Mouse (Mus musculus): Measurements from ENCODE around the gene Actb. TPM values are rescaled to one million over a fixed set of nuclear protein-coding genes. Genes with fewer than 3 reads are reported as not detected.

The Actb gene
- total RNA-seq, 1 experiment from 2014 or later: 4,323 TPM

DNA sequence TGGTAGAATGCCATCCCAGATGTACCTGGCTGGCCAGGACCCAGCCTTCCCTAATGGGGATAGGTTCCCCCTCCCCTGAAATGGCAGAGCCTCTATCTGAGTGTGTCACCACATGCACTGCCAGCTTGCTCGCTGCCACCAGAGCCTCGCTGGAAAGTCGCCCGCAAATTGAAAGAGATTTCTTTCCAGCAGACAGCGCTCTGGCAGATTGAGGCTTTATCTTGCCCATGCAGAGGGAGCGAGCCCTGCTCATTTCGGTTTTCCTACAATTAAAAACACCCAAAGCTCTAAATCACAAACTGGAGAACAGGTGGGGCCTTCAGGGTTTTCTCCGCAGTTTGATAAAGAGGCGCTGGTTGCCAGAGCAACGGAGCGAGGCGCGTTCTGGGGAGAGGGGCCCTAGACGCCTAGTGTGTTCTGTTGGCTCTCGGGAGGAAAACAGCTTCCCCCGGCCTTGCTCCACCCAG, 48.8 kb downstream of the Actb start:
- peak; percentile 49 to 51 for ATAC-seq (replicated peaks in 1 of 2; ENCODE audit: insufficient read depth in 1 of 2, low FRiP score in 2 of 2, low TSS enrichment in 1 of 2, low read depth in 1 of 2, poor library complexity in 2 of 2, severe bottlenecking in 2 of 2)

DNA sequence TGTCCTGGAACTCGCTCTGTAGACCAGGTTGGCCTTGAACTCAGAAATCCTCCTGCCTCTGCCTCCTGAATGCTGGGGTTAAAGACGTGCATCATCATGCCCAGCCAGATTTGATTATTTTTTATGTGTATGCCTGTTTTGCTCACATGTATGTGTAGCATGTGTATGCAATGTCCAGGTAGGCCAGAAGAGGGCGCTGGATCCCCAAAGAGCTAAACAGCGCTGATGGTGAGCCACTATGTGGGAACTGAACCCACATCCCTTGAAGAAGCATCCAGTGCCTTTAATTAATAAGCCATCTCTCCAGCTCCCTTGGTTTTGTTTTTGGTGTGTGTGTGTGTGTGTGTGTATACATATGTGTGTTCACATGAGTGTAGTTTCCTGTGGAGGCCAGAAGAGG, 50.1 kb downstream of the Actb start:
- no peak for ATAC-seq (replicated peaks in 1 of 2; ENCODE audit: insufficient read depth in 1 of 2, low FRiP score in 2 of 2, low TSS enrichment in 1 of 2, low read depth in 1 of 2, poor library complexity in 2 of 2, severe bottlenecking in 2 of 2)

DNA sequence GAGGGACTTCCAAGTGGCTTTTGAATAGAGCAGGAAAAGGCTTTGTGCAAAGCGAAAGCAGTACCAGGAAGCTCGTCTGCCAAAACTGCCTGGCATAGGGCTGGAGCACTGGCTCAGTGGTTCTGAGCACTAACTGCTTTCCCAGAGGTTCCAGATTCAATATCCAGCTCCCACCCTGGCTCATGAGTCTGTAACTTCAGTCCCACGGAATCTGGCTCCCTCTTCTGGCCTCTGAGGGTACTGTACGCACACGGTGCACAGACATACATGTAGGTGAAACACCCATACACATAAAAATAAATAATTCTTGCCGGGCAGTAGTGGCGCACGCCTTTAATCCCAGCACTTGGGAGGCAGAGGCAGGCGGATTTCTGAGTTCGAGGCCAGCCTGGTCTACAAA, 51.7 kb downstream of the Actb start:
- ATAC-seq (replicated peaks in 1 of 2; ENCODE audit: insufficient read depth in 1 of 2, low FRiP score in 2 of 2, low TSS enrichment in 1 of 2, low read depth in 1 of 2, poor library complexity in 2 of 2, severe bottlenecking in 2 of 2): no peak

DNA sequence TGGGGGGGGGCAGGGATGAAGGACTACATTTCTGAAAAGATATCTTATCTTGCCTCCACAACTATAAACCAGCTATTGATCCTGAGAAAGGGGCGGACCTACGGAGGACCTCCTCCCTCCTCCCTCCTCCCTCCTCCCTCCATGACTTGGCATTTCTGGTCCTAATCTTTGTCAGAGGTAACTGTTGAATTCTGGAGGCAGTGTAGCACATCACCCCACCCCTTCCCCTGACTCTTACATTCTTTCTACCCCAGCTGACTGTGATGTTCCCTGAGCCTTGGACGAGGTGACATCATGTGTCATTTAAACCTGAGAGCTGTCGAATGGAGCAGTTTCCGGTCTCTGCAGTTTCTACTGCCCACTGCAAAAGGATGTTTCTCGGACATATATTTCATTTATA, 53.0 kb downstream of the Actb start:
- no peak for ATAC-seq (replicated peaks in 1 of 2; ENCODE audit: insufficient read depth in 1 of 2, low FRiP score in 2 of 2, low TSS enrichment in 1 of 2, low read depth in 1 of 2, poor library complexity in 2 of 2, severe bottlenecking in 2 of 2)

Other genes with a start within 250 kb of the Actb start
- 0.06 TPM in 1 of 2 replicates, not detected in the other for gene Slc29a4, start 214.2 kb downstream of the Actb start, total RNA-seq (2017)
- 12.9 and 21.4 TPM in 2 replicates for gene Tnrc18, start 89.1 kb downstream of the Actb start, total RNA-seq (2017)
- gene Fbxl18, start 11.3 kb downstream of the Actb start, total RNA-seq (2017): 1.8 and 5.8 TPM in 2 replicates
- 6.3 and 7.0 TPM in 2 replicates for gene Fscn1, start 53.6 kb upstream of the Actb start, total RNA-seq (2017)
- 57.0 and 59.8 TPM in 2 replicates for gene Rnf216, start 206.2 kb upstream of the Actb start, total RNA-seq (2017)
- gene Olfr718-ps1, start 240.8 kb upstream of the Actb start, total RNA-seq (2017): not detected in 2 replicates